Mouse (Mus musculus) lung, postnatal 14 days (tissue): ENCODE results near the gene Clptm1.
"Not testable (repeated sequence)": the region's sequence is repeated elsewhere in the genome, so short reads cannot be mapped to it uniquely, and the experiment has no call there.

Experiments used
- DNase-seq: peaks from one replicate; pipeline ENCODE4 v3.0.0; 2021

The Clptm1 gene

GRCm38 (mm10) chr7:19604606-19605214 lies 60.1 kb downstream of the Clptm1 start:
- not testable (repeated sequence) for DNase-seq

DNA sequence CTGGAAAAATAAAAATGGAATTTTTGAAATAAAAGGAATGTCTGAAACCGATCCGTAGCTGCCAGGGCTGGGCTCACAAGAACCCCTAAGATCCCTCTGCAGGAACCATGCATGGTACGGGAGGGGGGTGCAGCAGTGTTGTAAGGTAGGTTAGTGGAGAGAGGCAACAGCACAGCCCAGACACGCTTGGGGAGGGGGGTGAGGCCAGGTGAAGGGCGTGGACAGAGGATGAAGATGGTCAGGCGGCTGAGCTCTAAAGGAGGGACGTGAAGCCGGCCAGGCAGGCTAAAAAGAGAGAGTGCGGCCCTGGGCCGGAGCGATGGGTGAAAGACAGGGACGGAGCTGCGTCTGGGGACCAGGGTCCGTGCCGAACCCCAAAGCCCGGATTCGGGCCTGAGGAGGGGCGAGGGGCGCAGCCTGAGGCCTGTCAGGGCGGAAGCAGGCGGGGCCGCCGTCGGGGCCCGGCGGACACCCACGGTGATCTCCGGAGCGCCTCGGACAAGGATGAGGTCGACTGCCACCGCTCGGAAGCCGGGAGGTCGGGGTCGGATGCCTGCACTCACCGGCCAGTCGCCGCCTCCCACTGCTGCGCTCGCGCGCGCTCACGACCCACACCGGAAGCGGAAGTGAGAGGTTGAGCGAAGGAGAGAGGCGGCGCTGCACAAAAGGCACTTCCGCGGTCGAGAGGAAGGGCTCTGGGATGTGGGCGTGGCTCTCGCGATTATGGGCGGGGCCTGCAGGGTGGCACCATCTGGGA lies 60.8 kb downstream of the Clptm1 start, which contains the start of gene Clasrp:
Clasrp (minus strand) TSS at position 638 of the 757 bp plus-strand sequence.
- DNase-seq = peak; percentile 99

- no peak for DNase-seq
Observed at GRCm38 (mm10) chr7:19603055-19603454, 61.8 kb downstream of the Clptm1 start.

DNA sequence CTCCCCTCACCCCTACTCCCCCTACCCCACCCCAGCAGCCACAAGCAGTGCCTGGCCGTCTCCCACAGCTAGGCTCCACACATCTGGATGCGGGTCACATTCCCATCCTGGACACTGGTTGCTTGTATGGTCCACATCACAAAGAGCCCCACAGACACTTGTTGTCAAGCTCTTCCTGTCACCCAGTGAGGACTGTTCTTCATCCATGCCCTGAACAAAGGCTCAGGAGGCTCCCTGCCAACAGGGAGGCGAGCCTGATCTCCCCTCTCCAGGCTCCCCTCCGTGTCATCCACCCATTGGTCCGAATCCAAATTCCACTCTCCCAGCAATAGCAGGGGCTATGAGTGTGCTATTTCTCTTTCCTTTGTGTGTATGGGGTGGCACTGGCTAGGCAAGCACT lies 64.3 kb downstream of the Clptm1 start:
- no peak for DNase-seq

DNA sequence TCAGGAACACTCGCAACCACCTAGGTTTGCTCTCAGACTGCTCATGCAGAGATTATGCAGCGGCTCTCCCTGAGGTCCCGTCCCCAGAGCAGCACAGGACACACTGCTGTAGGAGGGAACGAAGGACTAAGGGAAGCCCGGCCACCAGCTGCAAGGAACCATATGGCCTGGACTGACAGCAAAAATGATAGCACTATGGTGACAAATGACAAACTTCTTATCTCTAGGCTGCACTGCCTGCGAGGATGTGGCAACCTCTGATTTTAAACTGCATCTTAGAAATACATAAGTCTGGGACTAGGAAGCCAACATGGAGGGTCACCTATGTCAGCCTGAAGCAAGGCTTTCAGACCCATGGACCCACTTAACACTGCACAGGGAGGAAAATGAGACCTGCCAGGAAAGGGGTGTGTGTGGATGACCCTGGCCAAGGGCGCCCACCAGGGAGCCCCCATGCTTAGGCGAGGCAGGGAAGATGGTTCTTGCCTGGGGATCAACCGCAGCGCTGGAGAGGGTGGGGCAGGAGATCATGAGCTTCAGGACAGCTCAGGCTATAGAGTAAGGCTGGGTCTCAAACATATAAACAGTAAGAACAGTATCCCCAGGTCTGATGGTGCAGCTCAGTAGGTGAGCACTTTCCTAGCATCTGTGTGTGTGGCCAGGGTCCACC lies 71.6 kb downstream of the Clptm1 start:
- DNase-seq = no peak

DNA sequence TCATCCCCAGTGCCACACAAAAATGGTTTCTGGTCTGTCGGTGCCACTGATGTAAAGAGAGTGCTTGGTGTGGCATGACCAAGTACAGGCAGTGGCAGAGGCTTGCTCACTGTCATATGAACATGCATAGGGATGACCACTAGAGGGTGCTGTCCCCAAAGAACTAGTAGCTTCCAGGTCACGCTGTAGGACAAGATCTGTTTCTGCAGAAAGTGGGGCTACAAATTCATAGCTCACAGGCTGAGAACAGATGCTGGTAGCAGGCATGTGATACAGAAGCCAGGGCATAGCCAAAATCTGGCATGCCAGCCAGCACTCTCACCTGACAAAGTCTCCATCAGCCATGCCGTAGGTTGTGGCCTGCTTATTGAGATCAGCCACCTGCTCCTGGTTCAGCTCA lies 74.9 kb downstream of the Clptm1 start:
- peak; percentile 85 for DNase-seq

- peak; percentile 68 for DNase-seq
Observed at GRCm38 (mm10) chr7:19589207-19589606, 75.6 kb downstream of the Clptm1 start.

DNA sequence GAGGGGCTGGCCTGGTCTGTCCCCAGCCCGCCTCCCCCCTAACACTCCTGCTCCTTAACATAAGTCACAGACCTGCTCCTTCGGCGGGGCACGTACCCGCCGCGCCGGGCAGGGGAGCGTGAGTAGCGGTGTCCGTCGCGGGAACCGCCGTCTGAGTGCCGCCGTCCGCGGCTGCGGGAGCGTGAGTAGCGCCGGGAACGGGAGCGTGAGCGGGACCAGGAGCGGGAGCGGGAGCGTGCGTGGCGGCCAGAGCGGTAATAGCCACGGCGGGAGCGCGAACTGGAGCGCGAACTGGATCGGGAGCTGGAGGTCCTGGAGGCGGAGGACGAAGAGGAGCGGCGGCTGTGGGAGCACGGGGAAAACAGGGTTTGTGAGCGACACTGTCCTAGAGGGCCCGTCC lies 78.6 kb downstream of the Clptm1 start:
- no peak for DNase-seq
